Mouse (Mus musculus): ENCODE results near the gene Tecpr2. TPM values are rescaled to one million over a fixed set of nuclear protein-coding genes. Genes with fewer than 3 reads are reported as not detected.
A peak's percentile ranks its signal among the peaks of the same experiment; 100 is the strongest.

Gene Tecpr2
- total RNA-seq, 1 experiment = 11.2 TPM

- Histone ChIP-seq H3K4me3 (ENCODE audit: insufficient read depth in 1 of 2, low read depth in 1 of 2, low read length in 2 of 2, poor library complexity in 1 of 2, severe bottlenecking in 1 of 2) (no peak overlapping the region), H3K4me1 (ENCODE audit: control insufficient read depth in 2 of 2, insufficient read depth in 2 of 2, low read length in 2 of 2, poor library complexity in 1 of 2) (peaks cover 4 to 31% of the 10 kb centered on the region in 2 experiments; a peak in 3 of 4 replicates), H3K36me3 (ENCODE audit: control insufficient read depth, insufficient read depth, low read length, poor library complexity, severe bottlenecking) (no peaks in the 10 kb centered on the region), H3K27ac (ENCODE audit: insufficient read depth, low read depth, low read length, poor library complexity, severe bottlenecking) (no peak overlapping the region), H3K9me3 (ENCODE audit: control insufficient read depth, insufficient read depth, low read depth, low read length) (no peaks in the 10 kb centered on the region), H3K9ac (ENCODE audit: insufficient read depth, low read depth, low read length, poor library complexity, severe bottlenecking) (no peak overlapping the region; the same call in 1 of the 2 replicates)
- in situ Hi-C loops (cut with MboI; ENCODE audit: low sequenced_read_pairs in 2 of 2, unreplicated experiment in 2 of 2) = no loop called here
- no peak for DNase-seq (ENCODE audit: low read depth, low spot score)
- TF ChIP-seq HCFC1 (IDR thresholded peaks at IDR 0.05; ENCODE audit: borderline replicate concordance, insufficient read depth, low read length) (no peak), CHD2 (IDR thresholded peaks at IDR 0.05; ENCODE audit: low read depth, low read length) (no peak), ZC3H11A (IDR thresholded peaks at IDR 0.05; ENCODE audit: borderline replicate concordance, low read depth, low read length) (no peak), MAFK (IDR thresholded peaks at IDR 0.05; ENCODE audit: insufficient read depth, low read depth, low read length) (no peak), ZNF384 (IDR thresholded peaks at IDR 0.05; ENCODE audit: low read depth, low read length) (no peak)
Observed at GRCm38 (mm10) chr12:111007134-111008103, 118.4 kb downstream of the Tecpr2 start.

GRCm38 (mm10) chr12:111008500-111009490, 119.7 kb downstream of the Tecpr2 start:
- no peaks in the 10 kb centered on the region for H3K9me3 ChIP-seq (ENCODE audit: control insufficient read depth, insufficient read depth, low read depth, low read length)
- no peaks in the 10 kb centered on the region for H3K36me3 ChIP-seq (ENCODE audit: control insufficient read depth, insufficient read depth, low read length, poor library complexity, severe bottlenecking)
- no peak for DNase-seq (ENCODE audit: low read depth, low spot score)
- no peak overlapping the region for H3K9ac ChIP-seq (ENCODE audit: insufficient read depth, low read depth, low read length, poor library complexity, severe bottlenecking)
- peaks cover 4 to 31% of the 10 kb centered on the region in 2 experiments; a peak in 3 of 4 replicates for H3K4me1 ChIP-seq (ENCODE audit: control insufficient read depth in 2 of 2, insufficient read depth in 2 of 2, low read length in 2 of 2, poor library complexity in 1 of 2)
- in situ Hi-C loops (cut with MboI; ENCODE audit: low sequenced_read_pairs in 2 of 2, unreplicated experiment in 2 of 2) = no loop called here
- 0 out of 4 replicates have a peak overlapping the region, but pooled peaks of 1 of the 2 experiments have one; percentile 1 for H3K4me3 ChIP-seq (ENCODE audit: insufficient read depth in 1 of 2, low read depth in 1 of 2, low read length in 2 of 2, poor library complexity in 1 of 2, severe bottlenecking in 1 of 2)
- no peak overlapping the region for H3K27ac ChIP-seq (ENCODE audit: insufficient read depth, low read depth, low read length, poor library complexity, severe bottlenecking)
- TF ChIP-seq CHD2 (IDR thresholded peaks at IDR 0.05; ENCODE audit: low read depth, low read length) (no peak), ZNF384 (IDR thresholded peaks at IDR 0.05; ENCODE audit: low read depth, low read length) (no peak), MAFK (IDR thresholded peaks at IDR 0.05; ENCODE audit: insufficient read depth, low read depth, low read length) (no peak), ZC3H11A (IDR thresholded peaks at IDR 0.05; ENCODE audit: borderline replicate concordance, low read depth, low read length) (no peak)

GRCm38 (mm10) chr12:111009615-111010257, 120.7 kb downstream of the Tecpr2 start:
- Histone ChIP-seq H3K9me3 (ENCODE audit: control insufficient read depth, insufficient read depth, low read depth, low read length) (no peaks in the 10 kb centered on the region), H3K36me3 (ENCODE audit: control insufficient read depth, insufficient read depth, low read length, poor library complexity, severe bottlenecking) (no peaks in the 10 kb centered on the region), H3K27ac (ENCODE audit: insufficient read depth, low read depth, low read length, poor library complexity, severe bottlenecking) (no peak overlapping the region), H3K4me1 (ENCODE audit: control insufficient read depth in 2 of 2, insufficient read depth in 2 of 2, low read length in 2 of 2, poor library complexity in 1 of 2) (peaks cover 4 to 31% of the 10 kb centered on the region in 2 experiments; a peak in 3 of 4 replicates), H3K9ac (ENCODE audit: insufficient read depth, low read depth, low read length, poor library complexity, severe bottlenecking) (no peak overlapping the region), H3K4me3 (ENCODE audit: insufficient read depth in 1 of 2, low read depth in 1 of 2, low read length in 2 of 2, poor library complexity in 1 of 2, severe bottlenecking in 1 of 2) (no peak overlapping the region)
- in situ Hi-C loops (cut with MboI; ENCODE audit: low sequenced_read_pairs in 2 of 2, unreplicated experiment in 2 of 2) = no loop called here
- TF ChIP-seq ZNF384 (IDR thresholded peaks at IDR 0.05; ENCODE audit: low read depth, low read length) (no peak), CHD2 (IDR thresholded peaks at IDR 0.05; ENCODE audit: low read depth, low read length) (no peak), MAFK (IDR thresholded peaks at IDR 0.05; ENCODE audit: insufficient read depth, low read depth, low read length) (no peak), ZC3H11A (IDR thresholded peaks at IDR 0.05; ENCODE audit: borderline replicate concordance, low read depth, low read length) (no peak), HCFC1 (IDR thresholded peaks at IDR 0.05; ENCODE audit: borderline replicate concordance, insufficient read depth, low read length) (no peak)
- DNase-seq (ENCODE audit: low read depth, low spot score) = no peak

GRCm38 (mm10) chr12:111016807-111017206, 127.7 kb downstream of the Tecpr2 start:
- Histone ChIP-seq H3K9ac (ENCODE audit: insufficient read depth, low read depth, low read length, poor library complexity, severe bottlenecking) (no peak overlapping the region), H3K9me3 (ENCODE audit: control insufficient read depth, insufficient read depth, low read depth, low read length) (no peaks in the 10 kb centered on the region), H3K36me3 (ENCODE audit: control insufficient read depth, insufficient read depth, low read length, poor library complexity, severe bottlenecking) (no peaks in the 10 kb centered on the region), H3K4me1 (ENCODE audit: control insufficient read depth in 2 of 2, insufficient read depth in 2 of 2, low read length in 2 of 2, poor library complexity in 1 of 2) (no peaks in the 10 kb centered on the region), H3K4me3 (ENCODE audit: insufficient read depth in 1 of 2, low read depth in 1 of 2, low read length in 2 of 2, poor library complexity in 1 of 2, severe bottlenecking in 1 of 2) (no peak overlapping the region), H3K27ac (ENCODE audit: insufficient read depth, low read depth, low read length, poor library complexity, severe bottlenecking) (no peak overlapping the region)
- no peak for TF ChIP-seq CHD2 (IDR thresholded peaks at IDR 0.05; ENCODE audit: low read depth, low read length)
- TF ChIP-seq HCFC1 (IDR thresholded peaks at IDR 0.05; ENCODE audit: borderline replicate concordance, insufficient read depth, low read length) = no peak
- no peak for TF ChIP-seq ZNF384 (IDR thresholded peaks at IDR 0.05; ENCODE audit: low read depth, low read length)
- no peak for TF ChIP-seq MAFK (IDR thresholded peaks at IDR 0.05; ENCODE audit: insufficient read depth, low read depth, low read length)
- TF ChIP-seq ZC3H11A (IDR thresholded peaks at IDR 0.05; ENCODE audit: borderline replicate concordance, low read depth, low read length) = no peak
- in situ Hi-C loops (cut with MboI; ENCODE audit: low sequenced_read_pairs in 2 of 2, unreplicated experiment in 2 of 2) = no loop called here
- DNase-seq (ENCODE audit: low read depth, low spot score) = no peak

Measured in ES-E14 (cell line).